Mouse (Mus musculus): ENCODE data around the gene Myo10. TPM values are rescaled to one million over a fixed set of nuclear protein-coding genes. Genes with fewer than 3 reads are reported as not detected.

The Myo10 gene
- total RNA-seq, 1 experiment from 2014 or later: 0.38 TPM

- ATAC-seq (replicated peaks; ENCODE audit: insufficient number of reproducible peaks, low FRiP score, low TSS enrichment, poor library complexity, severe bottlenecking): no peak
These were observed 18.8 kb downstream of the Myo10 start for GRCm38 (mm10) chr15:25640840-25641752.

- ATAC-seq (replicated peaks; ENCODE audit: insufficient number of reproducible peaks, low FRiP score, low TSS enrichment, poor library complexity, severe bottlenecking): no peak
These were observed 20.1 kb downstream of the Myo10 start for GRCm38 (mm10) chr15:25642214-25643058.

- no peak for ATAC-seq (replicated peaks; ENCODE audit: insufficient number of reproducible peaks, low FRiP score, low TSS enrichment, poor library complexity, severe bottlenecking)
These were observed 23.5 kb downstream of the Myo10 start for GRCm38 (mm10) chr15:25645862-25646261.

- no peak for ATAC-seq (replicated peaks; ENCODE audit: insufficient number of reproducible peaks, low FRiP score, low TSS enrichment, poor library complexity, severe bottlenecking)
These were observed 26.0 kb downstream of the Myo10 start for GRCm38 (mm10) chr15:25648287-25648686.

GRCm38 (mm10) chr15:25650371-25650770 is 28.0 kb downstream of the Myo10 start:
- no peak for ATAC-seq (replicated peaks; ENCODE audit: insufficient number of reproducible peaks, low FRiP score, low TSS enrichment, poor library complexity, severe bottlenecking)

- no peak for ATAC-seq (replicated peaks; ENCODE audit: insufficient number of reproducible peaks, low FRiP score, low TSS enrichment, poor library complexity, severe bottlenecking)
These were observed 29.5 kb downstream of the Myo10 start for GRCm38 (mm10) chr15:25651820-25652219.

- no peak for ATAC-seq (replicated peaks; ENCODE audit: insufficient number of reproducible peaks, low FRiP score, low TSS enrichment, poor library complexity, severe bottlenecking)
These were observed 30.0 kb downstream of the Myo10 start for GRCm38 (mm10) chr15:25652368-25652767.

- ATAC-seq (replicated peaks; ENCODE audit: insufficient number of reproducible peaks, low FRiP score, low TSS enrichment, poor library complexity, severe bottlenecking): no peak
These were observed 30.6 kb downstream of the Myo10 start for GRCm38 (mm10) chr15:25652933-25653332.

GRCm38 (mm10) chr15:25653680-25654079 is 31.4 kb downstream of the Myo10 start:
- no peak for ATAC-seq (replicated peaks; ENCODE audit: insufficient number of reproducible peaks, low FRiP score, low TSS enrichment, poor library complexity, severe bottlenecking)

- ATAC-seq (replicated peaks; ENCODE audit: insufficient number of reproducible peaks, low FRiP score, low TSS enrichment, poor library complexity, severe bottlenecking): no peak
These were observed 40.7 kb downstream of the Myo10 start for GRCm38 (mm10) chr15:25662833-25663519.

- no peak for ATAC-seq (replicated peaks; ENCODE audit: insufficient number of reproducible peaks, low FRiP score, low TSS enrichment, poor library complexity, severe bottlenecking)
These were observed 47.2 kb downstream of the Myo10 start for GRCm38 (mm10) chr15:25669283-25670247.

- no peak for ATAC-seq (replicated peaks; ENCODE audit: insufficient number of reproducible peaks, low FRiP score, low TSS enrichment, poor library complexity, severe bottlenecking)
These were observed 51.1 kb downstream of the Myo10 start for GRCm38 (mm10) chr15:25673231-25673980.

GRCm38 (mm10) chr15:25674099-25674931 is 52.0 kb downstream of the Myo10 start:
- no peak for ATAC-seq (replicated peaks; ENCODE audit: insufficient number of reproducible peaks, low FRiP score, low TSS enrichment, poor library complexity, severe bottlenecking)

- ATAC-seq (replicated peaks; ENCODE audit: insufficient number of reproducible peaks, low FRiP score, low TSS enrichment, poor library complexity, severe bottlenecking): no peak
These were observed 52.6 kb downstream of the Myo10 start for GRCm38 (mm10) chr15:25674932-25675250.

GRCm38 (mm10) chr15:25675359-25675758 is 53.0 kb downstream of the Myo10 start:
- no peak for ATAC-seq (replicated peaks; ENCODE audit: insufficient number of reproducible peaks, low FRiP score, low TSS enrichment, poor library complexity, severe bottlenecking)

GRCm38 (mm10) chr15:25676056-25676785 is 53.9 kb downstream of the Myo10 start:
- ATAC-seq (replicated peaks; ENCODE audit: insufficient number of reproducible peaks, low FRiP score, low TSS enrichment, poor library complexity, severe bottlenecking): no peak

Data from monocyte, adult 5-6 weeks (primary cell).